Mouse (Mus musculus) central nervous system, embryonic 11.5 days (tissue): ENCODE measurements around the gene Olfr606. TPM values are rescaled to one million over a fixed set of nuclear protein-coding genes. Genes with fewer than 3 reads are reported as not detected.

Experiments
- polyA plus RNA-seq: library from polyadenylated mRNA; depleted of rRNA; stranded (reverse); fragments of >200 nt; gene quantifications from 2 replicates; pipeline ENCODE4 v1.2.3, GENCODE M21; 2012; rRNA removed

The Olfr606 gene
- not detected in 2 replicates for polyA plus RNA-seq

GRCm38 (mm10) chr7:103448746-103449145 lies at the start of gene Olfr606:
TSS of gene Olfr606 (plus strand) at chr7:103449046.

GRCm38 (mm10) chr7:103414772-103415171 lies 34.1 kb upstream of the Olfr606 start, which contains the start of gene Usp17lc:
TSS of gene Usp17lc (plus strand) at chr7:103415072.

GRCm38 (mm10) chr7:103445339-103445738 lies 3.5 kb upstream of the Olfr606 start, which contains the start of gene Olfr605:
TSS of gene Olfr605 (minus strand) at chr7:103445439.

GRCm38 (mm10) chr7:103469577-103469976 lies 20.7 kb downstream of the Olfr606 start, which contains the start of gene Olfr608:
TSS of gene Olfr608 (plus strand) at chr7:103469877.

GRCm38 (mm10) chr7:103497962-103498361 lies 49.1 kb downstream of the Olfr606 start, which contains the start of gene Olfr609:
TSS of gene Olfr609 (minus strand) at chr7:103498062.

Other genes with a start within 250 kb of the Olfr606 start
- not detected in 2 replicates for gene Olfr593, start 237.2 kb upstream of the Olfr606 start, polyA plus RNA-seq
- gene Olfr594, start 232.1 kb upstream of the Olfr606 start, polyA plus RNA-seq, result not detected in 2 replicates
- not detected in 2 replicates for gene Usp17ld, start 196.5 kb upstream of the Olfr606 start, polyA plus RNA-seq
- not detected in 2 replicates for gene Olfr596, start 143.4 kb upstream of the Olfr606 start, polyA plus RNA-seq
- gene Olfr597, start 132.7 kb upstream of the Olfr606 start, polyA plus RNA-seq, result not detected in 2 replicates
- not detected in 2 replicates for gene Olfr598, start 125.5 kb upstream of the Olfr606 start, polyA plus RNA-seq
- not detected in 2 replicates for gene Olfr599, start 113.1 kb upstream of the Olfr606 start, polyA plus RNA-seq
- gene Olfr600, start 99.4 kb upstream of the Olfr606 start, polyA plus RNA-seq, result not detected in 2 replicates
- not detected in 2 replicates for gene Olfr601, start 86.4 kb upstream of the Olfr606 start, polyA plus RNA-seq
- not detected in 2 replicates for gene Olfr603, start 62.9 kb upstream of the Olfr606 start, polyA plus RNA-seq
- not detected in 2 replicates for gene Usp17lc, start 34.0 kb upstream of the Olfr606 start, polyA plus RNA-seq
- not detected in 2 replicates for gene Olfr605, start 3.6 kb upstream of the Olfr606 start, polyA plus RNA-seq
- not detected in 2 replicates for gene Olfr607, start 15.1 kb downstream of the Olfr606 start, polyA plus RNA-seq
- not detected in 2 replicates for gene Olfr608, start 20.8 kb downstream of the Olfr606 start, polyA plus RNA-seq
- not detected in 2 replicates for gene Olfr609, start 49.0 kb downstream of the Olfr606 start, polyA plus RNA-seq
- not detected in 2 replicates for gene Olfr610, start 63.1 kb downstream of the Olfr606 start, polyA plus RNA-seq
- not detected in 2 replicates for gene Olfr611, start 71.8 kb downstream of the Olfr606 start, polyA plus RNA-seq
- gene Olfr612, start 93.7 kb downstream of the Olfr606 start, polyA plus RNA-seq, result not detected in 2 replicates
- not detected in 2 replicates for gene Olfr613, start 99.0 kb downstream of the Olfr606 start, polyA plus RNA-seq
- not detected in 2 replicates for gene Olfr615, start 107.0 kb downstream of the Olfr606 start, polyA plus RNA-seq
- not detected in 2 replicates for gene Olfr616, start 120.1 kb downstream of the Olfr606 start, polyA plus RNA-seq
- gene Olfr617, start 124.0 kb downstream of the Olfr606 start, polyA plus RNA-seq, result not detected in 2 replicates
- gene Olfr618, start 141.1 kb downstream of the Olfr606 start, polyA plus RNA-seq, result 0.02 TPM in 2 replicates
- gene Olfr619, start 151.5 kb downstream of the Olfr606 start, polyA plus RNA-seq, result not detected in 2 replicates
- not detected in 2 replicates for gene Olfr620, start 163.5 kb downstream of the Olfr606 start, polyA plus RNA-seq
- gene Olfr622, start 193.7 kb downstream of the Olfr606 start, polyA plus RNA-seq, result not detected in 2 replicates
- gene Olfr623, start 214.7 kb downstream of the Olfr606 start, polyA plus RNA-seq, result not detected in 2 replicates
- gene Olfr624, start 222.1 kb downstream of the Olfr606 start, polyA plus RNA-seq, result 0.04 TPM in 2 replicates
- not detected in 2 replicates for gene Olfr625-ps1, start 233.7 kb downstream of the Olfr606 start, polyA plus RNA-seq